Mouse (Mus musculus) adrenal gland, adult 2 months (tissue): Measurements from ENCODE around the gene Col16a1. TPM values are rescaled to one million over a fixed set of nuclear protein-coding genes. Genes with fewer than 3 reads are reported as not detected.

ENCODE experiments used
- DNase-seq: peaks from one replicate; pipeline ENCODE4 v3.0.0; 2021
- polyA plus RNA-seq: library from polyadenylated mRNA; depleted of rRNA; stranded (reverse); fragments of >200 nt; gene quantifications from 2 replicates; pipeline ENCODE4 v1.2.3, GENCODE M21; 2012
- total RNA-seq, 2 experiments: library from RNA; stranded (reverse); gene quantifications; 2 replicates each; pipeline ENCODE4 v1.2.3; 2021

Gene Col16a1
- total and polyA plus RNA-seq, 3 experiments: 9.2 to 15.8 (median 15.7) TPM

DNA sequence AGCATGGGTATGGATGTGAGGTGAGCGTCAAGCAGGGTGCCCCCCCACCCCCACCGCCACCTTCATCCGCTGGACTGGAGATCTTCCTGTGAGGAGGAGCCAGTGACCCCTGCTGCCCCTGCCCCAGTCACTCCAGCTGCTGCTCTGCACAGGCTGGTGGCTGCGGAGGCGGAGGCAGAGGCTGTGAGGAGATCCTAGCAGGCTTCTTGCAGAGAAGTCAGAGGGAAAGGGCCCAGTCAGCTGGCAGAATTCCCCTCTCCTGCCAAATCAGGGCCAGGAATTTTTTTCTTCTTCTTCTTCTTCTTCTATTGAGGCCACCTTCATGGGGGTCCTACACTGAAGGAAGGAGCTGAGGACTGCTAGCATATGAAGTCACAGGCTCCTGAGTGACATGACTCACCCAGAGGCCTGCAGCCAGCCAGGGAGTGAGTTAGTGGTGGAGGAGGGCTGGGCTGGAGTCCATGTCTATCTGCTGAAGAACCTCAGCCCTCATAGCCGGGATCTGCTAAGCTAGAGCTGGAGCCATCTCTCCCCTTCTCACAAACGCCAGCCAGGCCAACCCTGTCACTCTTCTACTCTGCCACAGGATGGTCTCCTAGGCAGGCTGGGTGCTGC, 36.8 kb downstream of the Col16a1 start:
- peak; percentile 74 for DNase-seq

GRCm38 (mm10) chr4:130085246-130085820, 37.7 kb downstream of the Col16a1 start:
- DNase-seq: no peak

DNA sequence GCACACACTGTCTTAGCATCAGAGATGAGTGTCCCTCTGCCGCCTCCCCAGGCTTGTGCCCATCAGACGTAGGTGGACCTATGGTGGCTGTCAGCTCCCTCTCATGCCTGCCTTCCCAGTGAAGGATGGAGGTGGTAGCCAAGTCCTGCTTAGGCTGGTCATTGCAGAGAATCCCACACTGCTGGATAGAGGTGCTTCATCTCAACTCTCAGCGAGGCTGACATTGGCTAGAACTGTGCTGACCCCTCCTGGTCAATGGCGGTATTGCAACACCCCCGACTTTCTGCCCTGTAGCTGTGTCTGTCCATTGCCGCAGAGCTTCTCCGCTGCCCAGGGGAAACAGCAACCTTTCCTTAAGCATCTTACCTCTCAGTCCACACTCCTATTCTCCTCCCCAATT, 39.7 kb downstream of the Col16a1 start:
- peak; percentile 92 for DNase-seq

GRCm38 (mm10) chr4:130095137-130095536, 47.5 kb downstream of the Col16a1 start:
- no peak for DNase-seq

DNA sequence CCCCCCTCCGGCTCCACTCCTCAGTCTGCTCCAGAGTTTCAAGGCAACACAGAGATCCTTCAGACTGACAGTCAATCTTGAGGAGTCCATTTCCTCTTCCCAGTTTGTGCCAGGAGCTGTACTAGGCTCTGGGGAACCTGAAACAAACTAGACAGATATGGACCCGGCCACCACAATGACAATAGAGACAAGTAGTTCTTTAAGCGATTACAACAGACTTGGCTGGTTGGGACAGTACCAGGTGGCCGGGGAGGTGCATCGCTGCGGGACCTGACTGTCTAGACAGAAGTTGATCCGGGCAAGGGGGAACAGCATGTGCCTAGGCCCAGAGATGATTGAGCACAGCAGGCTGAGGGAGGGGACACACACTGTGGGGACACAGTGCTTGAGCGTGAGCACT, 53.5 kb downstream of the Col16a1 start:
- no peak for DNase-seq

GRCm38 (mm10) chr4:130102111-130102651, 54.5 kb downstream of the Col16a1 start, which contains the start of gene Pef1:
TSS of gene Pef1 (plus strand) at chr4:130102558.
- no peak for DNase-seq

GRCm38 (mm10) chr4:130103632-130104031, 56.0 kb downstream of the Col16a1 start:
- no peak for DNase-seq

- no peak for DNase-seq
These were observed 56.9 kb downstream of the Col16a1 start for GRCm38 (mm10) chr4:130104584-130104983.

DNA sequence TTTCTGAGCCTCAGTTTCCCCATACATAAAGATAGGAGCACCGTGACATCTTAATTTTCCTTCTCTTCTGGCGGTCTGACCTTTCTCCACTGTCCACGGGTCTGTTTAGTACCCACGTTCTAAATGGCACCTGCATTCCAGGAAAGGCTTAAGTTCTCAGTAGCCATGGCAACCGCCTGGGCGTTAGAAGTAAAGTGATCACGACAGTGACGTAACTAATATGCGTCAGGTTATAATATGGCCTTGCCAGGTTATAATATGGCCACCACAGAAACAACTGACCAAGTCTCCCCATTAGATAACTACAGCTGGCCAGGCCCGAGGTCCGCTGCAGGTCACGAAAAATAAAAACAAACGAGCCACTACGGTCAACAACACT, 59.4 kb downstream of the Col16a1 start:
- DNase-seq: no peak

DNA sequence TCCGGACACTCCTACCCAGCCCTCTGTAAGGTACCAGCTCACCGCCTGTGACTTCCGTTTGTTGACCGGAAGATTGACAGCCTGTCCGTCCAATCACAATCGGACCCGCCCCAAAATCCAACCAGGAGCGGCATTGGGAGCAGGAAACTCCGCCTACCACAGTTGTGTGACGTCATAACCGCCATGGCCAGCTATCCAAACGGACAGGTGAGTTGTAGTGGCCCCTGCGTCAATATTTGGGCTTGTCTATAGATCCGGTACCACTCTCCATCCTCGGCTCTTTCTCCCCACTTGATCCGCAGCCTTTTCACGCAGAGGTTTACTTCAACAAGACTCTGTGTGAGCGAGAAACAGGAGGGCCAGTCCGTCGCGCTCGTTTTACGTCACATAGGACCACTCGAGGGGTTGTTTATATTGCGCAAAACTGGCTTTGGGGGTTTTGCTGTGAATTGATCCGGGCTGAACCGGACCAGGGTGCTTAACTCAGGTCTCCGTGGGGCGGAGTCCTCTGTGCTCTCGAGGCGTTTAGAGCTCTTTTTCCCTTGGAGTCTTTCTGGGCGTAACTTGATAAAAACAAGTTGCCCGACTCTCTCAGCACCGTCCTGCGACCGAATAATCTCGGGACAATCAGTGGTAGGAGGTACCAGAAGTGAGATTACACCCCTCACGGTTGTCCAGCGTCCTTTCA, 59.9 kb downstream of the Col16a1 start:
- DNase-seq: peak; percentile 99

GRCm38 (mm10) chr4:130108929-130109328, 61.3 kb downstream of the Col16a1 start:
- DNase-seq: no peak

- no peak for DNase-seq
These were observed 62.0 kb downstream of the Col16a1 start for GRCm38 (mm10) chr4:130109666-130110065.

GRCm38 (mm10) chr4:130110091-130110490, 62.5 kb downstream of the Col16a1 start:
- DNase-seq: no peak

DNA sequence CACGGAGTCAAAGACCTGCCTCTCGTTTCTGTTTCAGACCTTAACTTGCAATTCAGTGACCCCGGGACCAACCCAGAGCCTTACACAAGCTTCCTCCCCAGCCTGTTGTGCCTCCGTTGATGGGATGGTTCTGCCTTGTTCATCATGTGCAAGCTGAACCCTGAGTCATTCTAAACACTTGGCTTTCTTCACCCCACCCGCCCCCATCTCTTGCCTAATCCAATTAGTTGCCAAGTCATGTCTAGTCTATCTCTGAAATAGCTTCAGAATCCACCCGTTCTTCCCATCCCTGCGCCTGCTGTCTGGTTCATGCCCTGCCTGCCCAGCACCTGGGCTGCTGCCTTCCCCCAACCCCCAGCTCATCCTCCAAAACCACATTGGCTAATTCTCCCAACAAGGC, 64.7 kb downstream of the Col16a1 start:
- peak; percentile 88 for DNase-seq

GRCm38 (mm10) chr4:130112732-130113131, 65.1 kb downstream of the Col16a1 start:
- no peak for DNase-seq

- peak; percentile 36 for DNase-seq
These were observed 73.1 kb downstream of the Col16a1 start for GRCm38 (mm10) chr4:130120752-130121151.

- DNase-seq: no peak
These were observed 73.9 kb downstream of the Col16a1 start for GRCm38 (mm10) chr4:130121560-130121959.

GRCm38 (mm10) chr4:130123020-130123419, 75.4 kb downstream of the Col16a1 start:
- no peak for DNase-seq

DNA sequence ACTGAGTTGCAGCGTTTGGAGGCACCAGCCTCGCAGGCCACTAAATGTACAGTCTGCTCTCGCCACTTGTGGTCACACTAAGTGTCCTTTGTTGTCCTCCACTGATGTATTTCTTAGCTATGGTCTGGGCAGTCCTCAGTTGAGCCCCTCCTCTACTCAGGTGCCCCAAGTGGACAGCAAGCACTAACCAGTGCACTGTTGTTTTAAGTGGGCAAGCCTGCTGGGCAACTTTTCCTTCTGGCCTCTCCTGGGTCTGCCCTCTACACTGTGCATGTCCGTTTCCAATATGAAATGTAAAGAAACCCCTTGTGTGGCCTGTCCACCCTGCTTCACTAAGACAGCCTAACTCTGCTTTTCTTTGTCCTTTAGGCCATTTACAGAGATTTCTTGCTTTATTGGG, 76.5 kb downstream of the Col16a1 start:
- no peak for DNase-seq

DNA sequence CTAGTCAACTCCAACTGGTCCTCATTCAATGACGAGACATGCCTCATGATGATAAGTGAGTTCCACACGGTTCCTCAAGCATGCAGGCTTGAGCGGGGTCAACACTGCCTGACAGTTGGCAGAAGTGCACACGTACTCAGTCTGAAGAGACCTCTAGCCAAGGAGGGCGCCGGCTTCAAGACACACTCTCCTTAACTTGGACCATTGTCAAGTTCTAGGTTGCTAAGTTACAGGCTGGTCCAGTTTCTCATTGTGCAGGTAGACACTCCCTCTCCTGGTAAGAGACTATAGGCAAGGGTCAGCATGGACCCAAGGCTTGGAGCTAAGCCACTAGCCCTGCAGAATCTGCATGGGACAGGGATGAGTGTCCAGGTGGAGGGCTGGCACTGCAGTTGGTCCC, 77.5 kb downstream of the Col16a1 start:
- no peak for DNase-seq

GRCm38 (mm10) chr4:130125935-130126334, 78.3 kb downstream of the Col16a1 start:
- peak; percentile 84 for DNase-seq

DNA sequence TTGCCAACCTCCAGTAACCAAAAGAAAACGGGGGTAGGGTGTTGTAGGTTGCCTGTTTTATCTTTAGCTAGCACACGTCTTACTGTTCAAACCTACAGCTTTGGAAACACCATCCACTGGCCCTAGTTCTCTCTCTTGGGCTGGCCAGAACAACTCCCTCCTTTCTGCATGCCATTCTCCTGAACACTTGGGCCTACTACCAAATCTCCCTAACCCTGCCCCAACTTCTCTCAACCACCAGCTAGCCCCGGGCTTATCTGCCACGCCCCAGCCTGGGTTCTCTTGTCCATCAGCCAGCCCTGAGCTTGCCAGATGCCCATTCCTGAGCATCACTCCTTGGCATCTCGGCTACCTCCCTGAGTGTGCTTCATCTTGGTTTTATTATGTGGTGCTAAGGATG, 81.3 kb downstream of the Col16a1 start:
- DNase-seq: no peak

DNA sequence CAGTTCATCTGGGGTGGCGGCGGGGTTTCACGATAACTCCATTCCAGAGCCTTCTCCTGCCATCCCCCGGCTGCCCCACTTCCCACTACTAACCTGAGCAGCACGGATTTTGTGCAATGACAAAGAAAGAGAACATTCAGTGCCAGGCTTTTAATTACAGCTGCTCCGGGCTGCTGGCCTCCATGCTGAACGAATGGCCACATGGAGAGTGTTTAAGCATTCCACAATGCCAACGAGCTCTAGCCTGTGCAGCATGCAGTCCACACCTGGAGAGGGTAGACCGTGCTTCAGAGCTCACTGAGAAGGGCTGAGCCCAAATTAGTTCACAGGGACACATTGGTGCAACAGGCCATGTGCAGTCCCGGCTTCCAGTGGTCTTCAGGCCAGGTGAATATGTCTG, 82.4 kb downstream of the Col16a1 start:
- DNase-seq: no peak
